Mouse (Mus musculus) intestine, postnatal 0 days (tissue): Measurements from ENCODE around the gene Cib2. TPM values are rescaled to one million over a fixed set of nuclear protein-coding genes. Genes with fewer than 3 reads are reported as not detected.

Source experiments
- ATAC-seq: fragments of 200-750 bp; cut with Nextera tagmentation; 2 replicates; pipeline ENCODE4 v1.8.0; 2017; ENCODE audit warnings: mild to moderate bottlenecking, moderate TSS enrichment, moderate library complexity
- H3K27ac ChIP-seq: fragments of 300-500 bp; sonication (generic); 2 replicates; pipeline ENCODE4 v1.5.1; 2014; ENCODE audit warnings: mild to moderate bottlenecking, low read depth, low read length, moderate library complexity
- H3K27me3 ChIP-seq: fragments of 300-500 bp; sonication (generic); replicated peaks from 2 replicates; pipeline ENCODE4 v1.6.1; 2014; ENCODE audit warnings: low read length, mixed read lengths; ENCODE audit not compliant: control insufficient read depth, insufficient read depth
- H3K36me3 ChIP-seq: fragments of 300-500 bp; sonication (generic); 2 replicates; pipeline ENCODE4 v1.6.1; 2014; ENCODE audit warnings: mild to moderate bottlenecking, moderate library complexity; ENCODE audit not compliant: control insufficient read depth, insufficient read depth
- H3K4me1 ChIP-seq: fragments of 300-500 bp; sonication (generic); replicated peaks from 2 replicates; pipeline ENCODE4 v1.6.1; 2014; ENCODE audit warnings: antibody characterized with exemption, low read length, mixed read lengths; ENCODE audit not compliant: control insufficient read depth, insufficient read depth
- H3K4me2 ChIP-seq: fragments of 300-500 bp; sonication (generic); replicated peaks from 2 replicates; pipeline ENCODE4 v1.6.1; 2014; ENCODE audit warnings: low read depth, mild to moderate bottlenecking, moderate library complexity
- H3K4me3 ChIP-seq: fragments of 300-500 bp; sonication (generic); 2 replicates; pipeline ENCODE4 v1.5.1; 2014; ENCODE audit warnings: low read depth, low read length
- H3K9ac ChIP-seq: fragments of 300-500 bp; sonication (generic); 2 replicates; pipeline ENCODE4 v1.6.1; 2014; ENCODE audit warnings: mild to moderate bottlenecking, low read depth, low read length
- H3K9me3 ChIP-seq: fragments of 300-500 bp; sonication (generic); 2 replicates; pipeline ENCODE4 v1.6.1; 2016; ENCODE audit warnings: mixed run types; ENCODE audit not compliant: control insufficient read depth
- CTCF ChIP-seq: sonication (generic); IDR thresholded peaks from 2 replicates; pipeline ENCODE4 v1.5.1; 2016; ENCODE audit warnings: low read depth, mild to moderate bottlenecking, control low read depth, antibody characterized with exemption, moderate library complexity
- WGBS: fragments of 180-500 bp; shearing (Covaris S2); extraction: QIAGEN DNeasy Blood & Tissue Kit; methylation state at CpG from one replicate; pipeline ENCODE4 v1.1.7; 2014; 5-methylcytosine and 5-hydroxymethylcytosine counted together
- polyA plus RNA-seq: library from polyadenylated mRNA; unstranded; fragments of >200 nt; fragmentation: Nextera tagmentation; extraction: Ambion mirVana; gene quantifications from 2 replicates; pipeline ENCODE4 v1.2.1, GENCODE M21; 2015

The Cib2 gene
- polyA plus RNA-seq, 1 experiment from 2014 or later: 3.7 TPM

DNA sequence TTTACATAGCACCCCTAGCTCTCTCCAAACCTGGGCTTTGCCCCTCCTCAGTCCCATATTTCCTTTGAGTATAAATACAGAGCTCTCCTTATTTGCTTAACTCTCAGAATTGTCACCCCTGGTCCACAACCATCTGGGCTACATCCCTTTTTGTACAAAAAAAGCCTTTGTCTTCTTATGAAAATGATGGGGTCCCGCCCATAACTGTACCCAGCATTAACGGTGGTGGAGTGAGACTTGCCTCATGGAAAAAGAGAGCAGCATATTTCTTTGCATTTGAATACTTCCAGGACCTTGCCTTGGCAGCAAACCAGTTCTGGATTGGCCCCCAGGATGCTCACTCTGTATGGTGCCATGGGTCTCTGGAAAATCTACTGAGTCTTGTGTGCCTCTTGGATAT is 30.1 kb downstream of the Cib2 start:
- Histone ChIP-seq H3K4me3 (no peak overlapping the region), H3K27ac (no peak overlapping the region), H3K4me1 (no peaks in the 10 kb centered on the region), H3K27me3 (no peaks in the 10 kb centered on the region), H3K4me2 (no peak overlapping the region), H3K9ac (no peak overlapping the region), H3K9me3 (no peaks in the 10 kb centered on the region), H3K36me3 (no peaks in the 10 kb centered on the region)
- TF ChIP-seq CTCF: no peak
- no peak for ATAC-seq
- 69% methylated on average over 2 of the region's 2 CpGs for WGBS

DNA sequence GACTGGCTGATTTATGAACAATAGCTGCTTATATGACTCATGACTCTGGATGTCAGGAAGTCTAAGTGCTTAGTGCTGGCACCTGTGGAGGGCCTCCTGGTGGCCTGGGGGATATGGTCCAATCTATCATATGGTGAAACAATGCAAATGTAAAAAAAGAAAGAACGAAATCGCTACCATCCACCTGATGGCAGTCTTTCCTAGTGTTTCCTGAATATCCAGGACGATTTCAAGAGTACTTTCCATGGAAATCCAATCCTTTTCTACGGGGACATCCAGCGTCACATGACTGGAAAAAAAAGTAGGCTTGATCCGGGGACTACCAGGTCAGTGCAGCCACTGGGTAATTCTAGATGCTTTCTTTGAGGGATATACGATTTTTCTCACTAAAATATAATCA is 32.3 kb downstream of the Cib2 start:
- WGBS: 70% methylated on average over 7 of the region's 7 CpGs
- Histone ChIP-seq H3K4me1 (no peaks in the 10 kb centered on the region), H3K9me3 (no peaks in the 10 kb centered on the region), H3K9ac (no peak overlapping the region), H3K27me3 (no peaks in the 10 kb centered on the region), H3K27ac (no peak overlapping the region), H3K4me3 (no peak overlapping the region), H3K4me2 (no peak overlapping the region), H3K36me3 (no peaks in the 10 kb centered on the region)
- no peak for ATAC-seq
- peak; percentile 23 for TF ChIP-seq CTCF

DNA sequence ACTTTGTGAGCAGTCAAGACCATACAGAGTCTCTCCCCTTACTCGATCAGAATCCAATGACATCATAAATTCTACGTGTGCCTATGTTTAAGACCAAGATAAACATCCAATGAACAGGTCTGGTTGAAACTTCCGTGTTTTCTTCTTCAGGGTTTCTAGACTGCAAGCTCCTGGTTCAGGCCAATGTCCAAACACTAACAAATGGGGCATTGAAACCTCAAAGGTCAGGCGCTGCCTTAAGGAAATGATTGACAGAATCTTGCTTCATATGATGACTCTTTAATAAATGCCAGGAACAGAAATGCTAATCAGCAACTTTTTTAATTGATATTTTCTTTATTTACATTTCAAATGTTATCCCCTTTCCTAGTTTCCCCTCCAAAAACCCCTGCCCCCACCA is 39.7 kb downstream of the Cib2 start:
- 29% methylated on average over 4 of the region's 4 CpGs for WGBS
- Histone ChIP-seq H3K36me3 (no peaks in the 10 kb centered on the region), H3K4me1 (no peaks in the 10 kb centered on the region), H3K4me2 (no peak overlapping the region), H3K27ac (no peak overlapping the region), H3K9ac (no peak overlapping the region), H3K4me3 (no peak overlapping the region), H3K27me3 (no peaks in the 10 kb centered on the region), H3K9me3 (no peaks in the 10 kb centered on the region)
- ATAC-seq: peak; percentile 91
- TF ChIP-seq CTCF: no peak

DNA sequence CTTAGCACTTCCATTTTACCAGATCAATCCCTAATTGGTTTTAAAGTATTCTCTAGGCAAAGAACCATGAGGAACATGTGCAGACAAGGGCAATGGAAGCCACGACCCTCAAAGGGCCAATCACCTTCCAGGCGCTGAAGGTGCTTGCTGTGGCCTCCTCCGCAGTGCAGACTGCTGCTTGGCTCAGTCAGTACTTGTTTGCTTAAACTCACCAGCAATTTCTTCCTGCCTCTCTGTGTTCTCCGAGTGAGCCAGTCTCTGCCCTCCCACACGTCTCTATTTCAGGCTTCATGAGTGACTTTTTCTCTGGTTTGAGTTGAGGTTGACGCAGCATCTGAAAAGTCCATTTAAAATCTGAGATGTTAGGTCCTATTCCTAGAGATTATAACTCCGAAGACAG is 41.1 kb downstream of the Cib2 start:
- 60% methylated on average over 7 of the region's 7 CpGs for WGBS
- Histone ChIP-seq H3K27me3 (no peaks in the 10 kb centered on the region), H3K36me3 (no peaks in the 10 kb centered on the region), H3K9me3 (no peaks in the 10 kb centered on the region), H3K9ac (no peak overlapping the region), H3K27ac (no peak overlapping the region), H3K4me3 (no peak overlapping the region), H3K4me2 (no peak overlapping the region), H3K4me1 (no peaks in the 10 kb centered on the region)
- TF ChIP-seq CTCF: no peak
- ATAC-seq: no peak

DNA sequence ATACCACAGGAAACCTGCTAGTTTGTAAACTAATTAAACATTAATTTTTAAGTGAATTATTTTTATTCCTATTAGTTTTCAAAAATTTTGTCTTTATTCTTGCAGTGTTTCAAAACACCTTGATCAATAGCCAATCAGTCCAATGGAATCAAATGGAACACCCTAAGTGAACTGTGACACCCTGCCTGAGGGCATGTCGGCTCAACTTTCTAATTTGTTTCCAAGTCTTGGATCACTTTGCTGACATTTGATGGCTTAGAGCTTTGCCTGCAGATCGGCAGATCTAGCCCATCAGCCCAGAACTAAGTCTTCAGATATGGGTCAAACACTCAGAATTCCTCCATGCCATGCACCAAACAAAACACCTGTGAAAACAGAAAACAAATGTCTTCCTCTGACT is 44.0 kb downstream of the Cib2 start:
- H3K4me2 ChIP-seq: no peak overlapping the region
- 82% methylated on average over 2 of the region's 2 CpGs for WGBS
- H3K4me3 ChIP-seq: no peak overlapping the region
- no peak overlapping the region for H3K27ac ChIP-seq
- H3K4me1 ChIP-seq: no peaks in the 10 kb centered on the region
- H3K36me3 ChIP-seq: no peaks in the 10 kb centered on the region
- no peak for ATAC-seq
- H3K9me3 ChIP-seq: no peaks in the 10 kb centered on the region
- H3K27me3 ChIP-seq: no peaks in the 10 kb centered on the region
- TF ChIP-seq CTCF: no peak
- H3K9ac ChIP-seq: no peak overlapping the region

DNA sequence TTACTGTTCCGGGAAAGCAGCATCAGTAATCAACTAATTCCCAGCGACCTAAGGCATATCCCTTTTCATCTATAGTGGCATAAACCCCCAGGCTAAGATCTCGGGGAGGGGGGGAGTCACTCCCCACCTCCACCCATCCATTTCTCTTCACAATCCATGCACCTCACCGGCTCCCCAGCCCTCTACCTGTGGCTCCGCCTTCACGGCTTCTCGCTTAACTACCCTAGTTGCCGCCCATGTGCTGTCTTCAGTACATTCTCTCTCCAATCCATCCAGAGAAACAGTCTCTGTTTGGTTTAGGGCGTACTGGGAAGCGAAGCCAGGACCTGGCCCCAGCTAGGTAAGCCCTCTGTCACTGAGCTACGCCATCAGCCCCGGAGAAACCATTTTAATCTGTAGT is 57.1 kb downstream of the Cib2 start:
- no peak overlapping the region for H3K9ac ChIP-seq
- no peaks in the 10 kb centered on the region for H3K4me1 ChIP-seq

DNA sequence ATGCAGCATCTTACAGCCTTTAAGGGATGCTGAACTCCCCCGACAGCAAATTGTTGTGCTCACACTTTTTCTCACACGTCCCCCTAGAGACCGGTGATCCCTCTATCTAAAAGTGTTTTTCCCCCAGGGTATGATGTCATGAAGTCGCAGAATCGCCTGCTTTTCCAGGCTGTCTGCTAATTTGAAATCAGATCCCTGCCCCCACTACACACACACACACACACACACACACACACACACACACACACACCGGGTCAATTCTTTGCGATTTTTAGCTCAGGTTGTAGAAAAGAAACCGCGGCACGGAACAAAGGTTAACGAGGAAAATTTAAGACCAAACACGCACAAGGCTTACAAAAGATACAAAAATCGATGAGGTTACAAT is 57.9 kb downstream of the Cib2 start:
- H3K9ac ChIP-seq: peak overlapping the region; percentile 79; the same call in 1 of the 2 replicates
- WGBS: 3% methylated on average over 13 of the region's 13 CpGs
- ATAC-seq: no peak

More for the DNA sequence above, 57.1 kb downstream of the Cib2 start:
- peak overlapping the region; percentile 65; the same call in 1 of the 2 replicates for H3K4me3 ChIP-seq
- no peaks in the 10 kb centered on the region for H3K36me3 ChIP-seq
- peak overlapping the region; percentile 100 for H3K4me2 ChIP-seq
- WGBS: 7% methylated on average over 12 of the region's 12 CpGs
- ATAC-seq: no peak
- H3K27ac ChIP-seq: no peak overlapping the region
- H3K27me3 ChIP-seq: 0 out of 2 replicates have a peak, but pooled peaks cover 2% of the 10 kb centered on the region
- no peaks in the 10 kb centered on the region for H3K9me3 ChIP-seq
- no peak for TF ChIP-seq CTCF

More for the DNA sequence above, 57.9 kb downstream of the Cib2 start:
- H3K4me2 ChIP-seq: peak overlapping the region; percentile 100
- H3K27ac ChIP-seq: no peak overlapping the region
- no peaks in the 10 kb centered on the region for H3K9me3 ChIP-seq
- H3K4me3 ChIP-seq: peak overlapping the region; percentile 65
- H3K4me1 ChIP-seq: no peaks in the 10 kb centered on the region
- no peak for TF ChIP-seq CTCF
- 0 out of 2 replicates have a peak, but pooled peaks cover 2% of the 10 kb centered on the region for H3K27me3 ChIP-seq
- no peaks in the 10 kb centered on the region for H3K36me3 ChIP-seq
